Mouse (Mus musculus): Measurements from ENCODE around the gene Pcnx. TPM values are rescaled to one million over a fixed set of nuclear protein-coding genes. Genes with fewer than 3 reads are reported as not detected.
"Not testable (repeated sequence)": the region's sequence is repeated elsewhere in the genome, so short reads cannot be mapped to it uniquely, and the experiment has no call there.

The Pcnx gene
- total RNA-seq, 2 experiments from 2014 or later, result 103 to 113 TPM

GRCm38 (mm10) chr12:81965416-81965815 lies 105.6 kb downstream of the Pcnx start:
- no peak for DNase-seq

- no peak for DNase-seq
Observed at GRCm38 (mm10) chr12:81971042-81971883, 111.4 kb downstream of the Pcnx start.

- no peak for DNase-seq
Observed at GRCm38 (mm10) chr12:81971884-81972362, 112.1 kb downstream of the Pcnx start.

GRCm38 (mm10) chr12:81974806-81975205 lies 115.0 kb downstream of the Pcnx start:
- no peak for DNase-seq

- no peak for DNase-seq
Observed at GRCm38 (mm10) chr12:81977346-81977745, 117.5 kb downstream of the Pcnx start.

- DNase-seq, result no peak
Observed at GRCm38 (mm10) chr12:81979312-81979711, 119.5 kb downstream of the Pcnx start.

GRCm38 (mm10) chr12:81992106-81992505 lies 132.3 kb downstream of the Pcnx start:
- no peak for DNase-seq

- DNase-seq, result no peak
Observed at GRCm38 (mm10) chr12:81992996-81993395, 133.2 kb downstream of the Pcnx start.

GRCm38 (mm10) chr12:81994911-81995667 lies 135.3 kb downstream of the Pcnx start:
- DNase-seq, result no peak

- no peak for DNase-seq
Observed at GRCm38 (mm10) chr12:81996679-81997362, 137.0 kb downstream of the Pcnx start.

GRCm38 (mm10) chr12:81997497-81997896 lies 137.7 kb downstream of the Pcnx start:
- no peak for DNase-seq

- not testable (repeated sequence) for DNase-seq
Observed at GRCm38 (mm10) chr12:82002697-82003096, 142.9 kb downstream of the Pcnx start.

GRCm38 (mm10) chr12:82025901-82026633 lies 166.2 kb downstream of the Pcnx start:
- DNase-seq, result not testable (repeated sequence)

GRCm38 (mm10) chr12:82033524-82033923 lies 173.7 kb downstream of the Pcnx start:
- not testable (repeated sequence) for DNase-seq

GRCm38 (mm10) chr12:82033973-82034372 lies 174.2 kb downstream of the Pcnx start:
- DNase-seq, result not testable (repeated sequence)

GRCm38 (mm10) chr12:82044078-82044477 lies 184.3 kb downstream of the Pcnx start:
- DNase-seq, result not testable (repeated sequence)

Other genes starting within 250 kb of the Pcnx start
- gene Ttc9, start 228.8 kb upstream of the Pcnx start, total RNA-seq (2021), result 10 to 100 TPM; 39.2 to 42.0 TPM
- 10 to 100 TPM; 29.6 to 33.0 TPM for gene Map3k9, start 78.8 kb upstream of the Pcnx start, total RNA-seq (2021)